ENCODE assay signal across 8 mouse cellular contexts in genomic region chr5:135903058-135903457, GRCm38 (mm10). TPM values are rescaled to one million over a fixed set of nuclear protein-coding genes. Genes with fewer than 3 reads are reported as not detected.
DNase-seq lines count a peak whose midpoint lies in the region; ATAC-seq and TF ChIP-seq lines count a peak whose summit lies in the region.

No protein-coding gene starts in this region.

- no peak for ATAC-seq in embryonic facial prominence, embryonic 12.5 days (ENCODE audit: insufficient number of reproducible peaks, insufficient read depth, low FRiP score, low TSS enrichment)
- ATAC-seq in intestine, embryonic 14.5 days (replicated peaks; ENCODE audit: low FRiP score, low TSS enrichment, low read depth): no peak
- peak; percentile 38 for ATAC-seq in midbrain, postnatal 0 days (ENCODE audit: low FRiP score)
- no peak for ATAC-seq in inflammation-experienced regulatory T-cells, adult 6 months

- no peaks in the 10 kb centered on the region for H3K36me3 ChIP-seq in kidney, adult 2 months (ENCODE audit: control insufficient read depth, insufficient read depth, low read length)
- H3K36me3 ChIP-seq in embryonic facial prominence, embryonic 12.5 days: peaks cover 16% of the 10 kb centered on the region
- peaks cover 18% of the 10 kb centered on the region for H3K36me3 ChIP-seq in intestine, embryonic 14.5 days (ENCODE audit: control insufficient read depth, insufficient read depth, low read length)
- H3K36me3 ChIP-seq in midbrain, postnatal 0 days (ENCODE audit: insufficient read depth, low read length): peaks cover 4% of the 10 kb centered on the region; the same call in 1 of the 2 replicates

- H3K4me3 ChIP-seq in kidney, adult 2 months (ENCODE audit: insufficient read depth, low read depth, low read length): peak overlapping the region; percentile 61
- peak overlapping the region; percentile 37 for H3K4me3 ChIP-seq in embryonic facial prominence, embryonic 12.5 days
- peak overlapping the region; percentile 43 for H3K4me3 ChIP-seq in intestine, embryonic 14.5 days (ENCODE audit: low read depth, low read length)
- peak overlapping the region; percentile 24 for H3K4me3 ChIP-seq in midbrain, postnatal 0 days (ENCODE audit: low read depth, low read length)

- no peak for TF ChIP-seq POLR2A in kidney, adult 2 months (IDR thresholded peaks at IDR 0.05; ENCODE audit: low read depth, low read length)

- H3K27ac ChIP-seq in kidney, adult 2 months (ENCODE audit: insufficient read depth, low read depth, low read length): peak overlapping the region; percentile 20; the same call in 1 of the 2 replicates
- H3K27ac ChIP-seq in embryonic facial prominence, embryonic 12.5 days: peak overlapping the region; percentile 78
- H3K27ac ChIP-seq in intestine, embryonic 14.5 days (ENCODE audit: low read depth): no peak overlapping the region
- peak overlapping the region; percentile 95 for H3K27ac ChIP-seq in midbrain, postnatal 0 days (ENCODE audit: low read depth, low read length)

- H3K9me3 ChIP-seq in embryonic facial prominence, embryonic 12.5 days: no peaks in the 10 kb centered on the region
- H3K9me3 ChIP-seq in intestine, embryonic 14.5 days (ENCODE audit: control insufficient read depth, low read length): no peaks in the 10 kb centered on the region
- H3K9me3 ChIP-seq in midbrain, postnatal 0 days (ENCODE audit: low read length): no peaks in the 10 kb centered on the region

- H3K9ac ChIP-seq in embryonic facial prominence, embryonic 12.5 days: peak overlapping the region; percentile 41; the same call in 1 of the 2 replicates
- H3K9ac ChIP-seq in intestine, embryonic 14.5 days (ENCODE audit: low read length): peak overlapping the region; percentile 46
- H3K9ac ChIP-seq in midbrain, postnatal 0 days (replicated peaks; ENCODE audit: low read length, poor library complexity, severe bottlenecking): peak overlapping the region; percentile 54

- H3K4me2 ChIP-seq in embryonic facial prominence, embryonic 12.5 days (replicated peaks): peak overlapping the region; percentile 62
- H3K4me2 ChIP-seq in intestine, embryonic 14.5 days (ENCODE audit: low read length): peak overlapping the region; percentile 78
- H3K4me2 ChIP-seq in midbrain, postnatal 0 days (ENCODE audit: low read depth, low read length, poor library complexity, severe bottlenecking): peak overlapping the region; percentile 50

- no peak for DNase-seq in kidney, adult 2 months
- no peak for DNase-seq in kidney, postnatal 4 days
- no peak for DNase-seq in intestine, embryonic 14.5 days (ENCODE audit: low spot score)
- no peak for DNase-seq in midbrain, postnatal 0 days (ENCODE audit: low spot score)
- no peak for DNase-seq in frontal cortex, postnatal 25 days (ENCODE audit: low spot score in 2 of 2)
- DNase-seq in left cerebral cortex, postnatal 25 days (ENCODE audit: low spot score in 2 of 2): no peak

- no peak for TF ChIP-seq CTCF in kidney, adult 2 months (conservative IDR thresholded peaks at IDR 0.05; ENCODE audit: insufficient read depth, insufficient read length, low read depth, low read length)
- TF ChIP-seq CTCF in midbrain, postnatal 0 days (IDR thresholded peaks at IDR 0.05): no peak

- H3K27me3 ChIP-seq in kidney, adult 2 months (replicated peaks; ENCODE audit: control insufficient read depth, insufficient read depth, low read length): no peaks in the 10 kb centered on the region
- no peaks in the 10 kb centered on the region for H3K27me3 ChIP-seq in embryonic facial prominence, embryonic 12.5 days
- H3K27me3 ChIP-seq in intestine, embryonic 14.5 days (replicated peaks; ENCODE audit: control insufficient read depth, insufficient read depth, low read length): no peaks in the 10 kb centered on the region
- no peaks in the 10 kb centered on the region for H3K27me3 ChIP-seq in midbrain, postnatal 0 days (ENCODE audit: insufficient read depth, low read length)

- no peaks in the 10 kb centered on the region for H3K4me1 ChIP-seq in kidney, adult 2 months (ENCODE audit: control insufficient read depth, insufficient read depth, low read length)
- H3K4me1 ChIP-seq in embryonic facial prominence, embryonic 12.5 days: peaks cover 9% of the 10 kb centered on the region; the same call in 1 of the 2 replicates
- H3K4me1 ChIP-seq in intestine, embryonic 14.5 days (replicated peaks; ENCODE audit: control insufficient read depth, insufficient read depth, low read length): no peaks in the 10 kb centered on the region
- no peaks in the 10 kb centered on the region; the same call in 1 of the 2 replicates for H3K4me1 ChIP-seq in midbrain, postnatal 0 days (ENCODE audit: insufficient read depth, low read length)

- 27% methylated on average over 7 of the region's 7 CpGs for WGBS in kidney, adult 2 months
- 30% methylated on average over 7 of the region's 7 CpGs for WGBS in embryonic facial prominence, embryonic 12.5 days
- WGBS in intestine, embryonic 14.5 days: 27% methylated on average over 7 of the region's 7 CpGs
- 14% methylated on average over 7 of the region's 7 CpGs for WGBS in midbrain, postnatal 0 days

- intact Hi-C loops in left cerebral cortex, postnatal 25 days (cut with DNase I): loop anchor here (5.0 kb wide), 1 partner anchor 159 kb away; no protein-coding TSS in a partner anchor

RNA-seq across cellular contexts. Expression of gene Hspb1, which starts 15.3 kb away (rescaled TPM):
- 77.2 and 77.8 TPM in 2 replicates for polyA plus RNA-seq in kidney, adult 2 months (2012; rRNA removed)
- polyA plus RNA-seq in embryonic facial prominence, embryonic 12.5 days (2016; fragmentation: Nextera tagmentation; extraction: Ambion mirVana): 67.9 and 74.8 TPM in 2 replicates
- 79.9 and 81.7 TPM in 2 replicates for polyA plus RNA-seq in intestine, embryonic 14.5 days (2014; fragmentation: Nextera tagmentation; extraction: Ambion mirVana)
- total RNA-seq in midbrain, postnatal 0 days (2014; rRNA removed): 26.2 and 28.8 TPM in 2 replicates
- polyA plus RNA-seq in midbrain, postnatal 0 days (2015; fragmentation: Nextera tagmentation; extraction: Ambion mirVana): 19.2 and 19.3 TPM in 2 replicates
- 10 to 100 TPM; 16.9 to 19.7 TPM for total RNA-seq in left cerebral cortex, postnatal 25 days (2021)
- polyA plus RNA-seq in inflammation-experienced regulatory T-cells, adult 6 months (2017; shearing (Covaris generic)): under 1 TPM in 1 of 3 experiments, not detected in 2; 0.82 TPM

RNA-seq across cellular contexts. Expression of gene Ywhag, which starts 31.4 kb away (rescaled TPM):
- 47.9 and 57.1 TPM in 2 replicates for polyA plus RNA-seq in kidney, adult 2 months (2012; rRNA removed)
- 221 and 228 TPM in 2 replicates for polyA plus RNA-seq in embryonic facial prominence, embryonic 12.5 days (2016; fragmentation: Nextera tagmentation; extraction: Ambion mirVana)
- polyA plus RNA-seq in intestine, embryonic 14.5 days (2014; fragmentation: Nextera tagmentation; extraction: Ambion mirVana): 93.3 and 95.7 TPM in 2 replicates
- total RNA-seq in midbrain, postnatal 0 days (2014; rRNA removed): 357 and 411 TPM in 2 replicates
- polyA plus RNA-seq in midbrain, postnatal 0 days (2015; fragmentation: Nextera tagmentation; extraction: Ambion mirVana): 906 and 919 TPM in 2 replicates
- 1,000 to 10,000 TPM; 1,217 to 1,308 TPM for total RNA-seq in left cerebral cortex, postnatal 25 days (2021)
- 10 to 100 TPM; 29.8 to 46.2 (median 37.0) TPM for polyA plus RNA-seq in inflammation-experienced regulatory T-cells, adult 6 months (2017; shearing (Covaris generic))

Comparison
In these comparisons a context has a peak if more than half of its experiments do, and no peak if none do; other contexts are left out.
1. RNA of gene Hspb1, which starts 15.3 kb away (polyA plus RNA-seq): 79.9 to 81.7 TPM in intestine, embryonic 14.5 days, 77.2 to 77.8 TPM in kidney, adult 2 months, 67.9 to 74.8 TPM in embryonic facial prominence, embryonic 12.5 days and 19.2 to 19.3 TPM in midbrain, postnatal 0 days; 0.82 TPM in inflammation-experienced regulatory T-cells, adult 6 months; every median in the first group is over 10 times any median in the second.
2. Peak in every context shown above with its lines, with median percentiles within 50 percentile points of each other: H3K4me3 ChIP-seq, H3K4me2 ChIP-seq and H3K9ac ChIP-seq.